Mouse (Mus musculus) limb, embryonic 14.5 days (tissue): ENCODE data around the gene Gm6793. TPM values are rescaled to one million over a fixed set of nuclear protein-coding genes. Genes with fewer than 3 reads are reported as not detected.

ENCODE experiments used
- ATAC-seq: fragments of 200-750 bp; cut with Nextera tagmentation; 2 replicates; pipeline ENCODE4 v1.8.0; 2017; ENCODE audit warnings: low read depth, moderate number of reproducible peaks, moderate TSS enrichment; ENCODE audit not compliant: low FRiP score
- DNase-seq: peaks from one replicate; pipeline ENCODE4 v3.0.0-alpha.2; 2015; ENCODE audit warnings: low spot score
- H3K27ac ChIP-seq: fragments of 300-500 bp; sonication (generic); replicated peaks from 2 replicates; pipeline ENCODE4 v1.5.1; 2014; ENCODE audit warnings: low read depth, mild to moderate bottlenecking, low read length, moderate library complexity, mixed read lengths
- H3K27me3 ChIP-seq: fragments of 300-500 bp; sonication (generic); 2 replicates; pipeline ENCODE4 v1.6.1; 2014; ENCODE audit warnings: low read length, mixed read lengths; ENCODE audit not compliant: control insufficient read depth, insufficient read depth
- H3K36me3 ChIP-seq: fragments of 300-500 bp; sonication (generic); 2 replicates; pipeline ENCODE4 v1.6.1; 2014; ENCODE audit warnings: mild to moderate bottlenecking, low read length, moderate library complexity, mixed read lengths; ENCODE audit not compliant: control insufficient read depth, insufficient read depth
- H3K4me1 ChIP-seq: fragments of 300-500 bp; sonication (generic); 2 replicates; pipeline ENCODE4 v1.6.1; 2014; ENCODE audit warnings: antibody characterized with exemption, low read length, mixed read lengths; ENCODE audit not compliant: control insufficient read depth, insufficient read depth
- H3K4me2 ChIP-seq: fragments of 300-500 bp; sonication (generic); replicated peaks from 2 replicates; pipeline ENCODE4 v1.6.1; 2014; ENCODE audit warnings: low read depth, mild to moderate bottlenecking, low read length, moderate library complexity; ENCODE audit not compliant: severe bottlenecking
- H3K4me3 ChIP-seq: fragments of 300-500 bp; sonication (generic); replicated peaks from 2 replicates; pipeline ENCODE4 v1.5.1; 2014; ENCODE audit warnings: low read length
- H3K9ac ChIP-seq: fragments of 300-500 bp; sonication (generic); 2 replicates; pipeline ENCODE4 v1.6.1; 2014; ENCODE audit warnings: mild to moderate bottlenecking, low read depth, low read length, moderate library complexity; ENCODE audit not compliant: severe bottlenecking
- H3K9me3 ChIP-seq: fragments of 300-500 bp; sonication (generic); 2 replicates; pipeline ENCODE4 v1.6.1; 2016; ENCODE audit warnings: low read length; ENCODE audit not compliant: control insufficient read depth
- POLR2A ChIP-seq: fragments of 200-500 bp; IDR thresholded peaks from 2 replicates; pipeline ENCODE4 v1.8.0; 2012; ENCODE audit warnings: inconsistent platforms, mild to moderate bottlenecking, moderate library complexity, borderline replicate concordance; ENCODE audit not compliant: insufficient read depth, insufficient read length; ENCODE audit errors: extremely low read depth
- WGBS: fragments of 180-500 bp; shearing (Covaris S2); extraction: QIAGEN DNeasy Blood & Tissue Kit; methylation state at CpG from one replicate; pipeline ENCODE4 v1.1.7; 2014; 5-methylcytosine and 5-hydroxymethylcytosine counted together
- polyA plus RNA-seq, 2 experiments: library from polyadenylated mRNA; depleted of rRNA in 1 of 2; stranded (reverse) in 1 of 2; unstranded in 1 of 2; fragments of >200 nt; fragmentation: Nextera tagmentation in 1 of 2; extraction: Ambion mirVana in 1 of 2; gene quantifications; 2 replicates each; pipeline versions ENCODE4 v1.2.1 to v1.2.3; 2012 to 2014

Gm6793 gene
- polyA plus RNA-seq, 2 experiments = 0.34 to 0.72 TPM

- TF ChIP-seq POLR2A = no peak
- Histone ChIP-seq H3K36me3 (peaks cover 60% of the 10 kb centered on the region), H3K4me2 (no peak overlapping the region), H3K4me1 (no peaks in the 10 kb centered on the region), H3K9me3 (no peaks in the 10 kb centered on the region), H3K27ac (no peak overlapping the region), H3K9ac (no peak overlapping the region), H3K4me3 (no peak overlapping the region), H3K27me3 (no peaks in the 10 kb centered on the region)
- DNase-seq = no peak
- ATAC-seq = no peak
- WGBS = 84% methylated on average over 10 of the region's 10 CpGs
These were observed 30.3 kb downstream of the Gm6793 start for GRCm38 (mm10) chr8:111984511-111984910.

- Histone ChIP-seq H3K4me3 (no peak overlapping the region), H3K36me3 (peaks cover 47% of the 10 kb centered on the region), H3K9me3 (no peaks in the 10 kb centered on the region), H3K27ac (no peak overlapping the region), H3K9ac (no peak overlapping the region), H3K4me1 (no peaks in the 10 kb centered on the region), H3K27me3 (no peaks in the 10 kb centered on the region), H3K4me2 (no peak overlapping the region)
- no peak for TF ChIP-seq POLR2A
- ATAC-seq = no peak
- DNase-seq = no peak
- 70% methylated on average over 7 of the region's 7 CpGs for WGBS
These were observed 32.7 kb downstream of the Gm6793 start for GRCm38 (mm10) chr8:111982116-111982515.

GRCm38 (mm10) chr8:111978147-111978546 is 36.7 kb downstream of the Gm6793 start:
- ATAC-seq = no peak
- Histone ChIP-seq H3K4me2 (no peak overlapping the region), H3K27ac (no peak overlapping the region), H3K27me3 (no peaks in the 10 kb centered on the region), H3K9ac (no peak overlapping the region), H3K9me3 (no peaks in the 10 kb centered on the region), H3K4me1 (no peaks in the 10 kb centered on the region), H3K4me3 (no peak overlapping the region), H3K36me3 (peaks cover 33% of the 10 kb centered on the region; the same call in 1 of the 2 replicates)
- WGBS = 87% methylated on average over 10 of the region's 10 CpGs
- DNase-seq = no peak
- no peak for TF ChIP-seq POLR2A

- Histone ChIP-seq H3K9ac (no peak overlapping the region), H3K36me3 (peaks cover 27% of the 10 kb centered on the region; the same call in 1 of the 2 replicates), H3K27me3 (no peaks in the 10 kb centered on the region), H3K9me3 (no peaks in the 10 kb centered on the region), H3K27ac (no peak overlapping the region), H3K4me3 (no peak overlapping the region), H3K4me2 (no peak overlapping the region), H3K4me1 (no peaks in the 10 kb centered on the region)
- no peak for TF ChIP-seq POLR2A
- no peak for ATAC-seq
- WGBS = 88% methylated on average over 2 of the region's 2 CpGs
- DNase-seq = no peak
These were observed 38.5 kb downstream of the Gm6793 start for GRCm38 (mm10) chr8:111976326-111976725.

GRCm38 (mm10) chr8:111975706-111976105 is 39.1 kb downstream of the Gm6793 start:
- WGBS = 98% methylated on average over 2 of the region's 2 CpGs
- Histone ChIP-seq H3K27me3 (no peaks in the 10 kb centered on the region), H3K9me3 (no peaks in the 10 kb centered on the region), H3K4me2 (no peak overlapping the region), H3K27ac (no peak overlapping the region), H3K36me3 (peaks cover 30% of the 10 kb centered on the region; the same call in 1 of the 2 replicates), H3K4me1 (no peaks in the 10 kb centered on the region), H3K4me3 (no peak overlapping the region), H3K9ac (no peak overlapping the region)
- no peak for DNase-seq
- ATAC-seq = no peak
- TF ChIP-seq POLR2A = no peak

- ATAC-seq (no peak), DNase-seq (no peak)
- Histone ChIP-seq H3K9ac (no peak overlapping the region), H3K27me3 (no peaks in the 10 kb centered on the region), H3K36me3 (peaks cover 28% of the 10 kb centered on the region; the same call in 1 of the 2 replicates), H3K9me3 (no peaks in the 10 kb centered on the region), H3K4me2 (no peak overlapping the region), H3K27ac (no peak overlapping the region), H3K4me1 (no peaks in the 10 kb centered on the region), H3K4me3 (no peak overlapping the region)
- no peak for TF ChIP-seq POLR2A
- WGBS = 95% methylated on average over 12 of the region's 12 CpGs
These were observed 40.7 kb downstream of the Gm6793 start for GRCm38 (mm10) chr8:111974138-111974537.
